Mouse (Mus musculus) E14TG2a.4 (cell line): ENCODE data around the gene Slc25a5.

Experiments
- CTCF ChIP-seq: conservative IDR thresholded peaks from 2 replicates; pipeline ENCODE4 v1.5.1; 2014; ENCODE audit warnings: low read length
- NANOG ChIP-seq: IDR thresholded peaks from 2 replicates; pipeline ENCODE4 v1.6.1; 2014; ENCODE audit warnings: borderline replicate concordance, low read length, mixed read lengths
- POU5F1 ChIP-seq: IDR thresholded peaks from 2 replicates; pipeline ENCODE4 v1.6.1; 2014; ENCODE audit warnings: low read length, borderline replicate concordance

GRCm38 (mm10) chrX:36762894-36763293 lies 32.6 kb upstream of the Slc25a5 start:
- TF ChIP-seq POU5F1, result no peak
- TF ChIP-seq CTCF, result no peak
- no peak for TF ChIP-seq NANOG
